Mouse (Mus musculus): ENCODE measurements around the gene Chst11. TPM values are rescaled to one million over a fixed set of nuclear protein-coding genes. Genes with fewer than 3 reads are reported as not detected.

Gene Chst11
- polyA plus RNA-seq, 1 experiment, result 12.6 TPM

GRCm38 (mm10) chr10:83208436-83208835 lies 223.1 kb downstream of the Chst11 start:
- DNase-seq, result no peak
- no peak overlapping the region for H3K4me3 ChIP-seq (replicated peaks; ENCODE audit: extremely low read depth, low read depth, low read length)
- WGBS, result 85% methylated on average over 7 of the region's 7 CpGs
- H3K4me1 ChIP-seq (ENCODE audit: control insufficient read depth, insufficient read depth, low read length), result no peaks in the 10 kb centered on the region
- TF ChIP-seq POLR2A (IDR thresholded peaks at IDR 0.05; ENCODE audit: borderline replicate concordance, extremely low read depth, low read depth, low read length), result no peak
- no peak for TF ChIP-seq CTCF (IDR thresholded peaks at IDR 0.05; ENCODE audit: insufficient read depth, low read length)

GRCm38 (mm10) chr10:83209388-83209787 lies 224.1 kb downstream of the Chst11 start:
- Histone ChIP-seq H3K4me3 (replicated peaks; ENCODE audit: extremely low read depth, low read depth, low read length) (no peak overlapping the region), H3K4me1 (ENCODE audit: control insufficient read depth, insufficient read depth, low read length) (no peaks in the 10 kb centered on the region)
- TF ChIP-seq CTCF (IDR thresholded peaks at IDR 0.05; ENCODE audit: insufficient read depth, low read length), result no peak
- TF ChIP-seq POLR2A (IDR thresholded peaks at IDR 0.05; ENCODE audit: borderline replicate concordance, extremely low read depth, low read depth, low read length), result no peak
- WGBS, result 70% methylated on average over 12 of the region's 12 CpGs
- DNase-seq, result no peak

- 82% methylated on average over 16 of the region's 16 CpGs for WGBS
- H3K4me1 ChIP-seq (ENCODE audit: control insufficient read depth, insufficient read depth, low read length), result no peaks in the 10 kb centered on the region
- no peak for TF ChIP-seq POLR2A (IDR thresholded peaks at IDR 0.05; ENCODE audit: borderline replicate concordance, extremely low read depth, low read depth, low read length)
- TF ChIP-seq CTCF (IDR thresholded peaks at IDR 0.05; ENCODE audit: insufficient read depth, low read length), result no peak
Observed at GRCm38 (mm10) chr10:83210122-83210521, 224.8 kb downstream of the Chst11 start.

GRCm38 (mm10) chr10:83210968-83211583 lies 225.8 kb downstream of the Chst11 start:
- Histone ChIP-seq H3K4me1 (ENCODE audit: control insufficient read depth, insufficient read depth, low read length) (no peaks in the 10 kb centered on the region), H3K4me3 (replicated peaks; ENCODE audit: extremely low read depth, low read depth, low read length) (no peak overlapping the region)
- DNase-seq, result no peak
- TF ChIP-seq CTCF (IDR thresholded peaks at IDR 0.05; ENCODE audit: insufficient read depth, low read length) (no peak), POLR2A (IDR thresholded peaks at IDR 0.05; ENCODE audit: borderline replicate concordance, extremely low read depth, low read depth, low read length) (no peak)
- WGBS, result 36% methylated on average over 6 of the region's 6 CpGs

More at GRCm38 (mm10) chr10:83210122-83210521, 224.8 kb downstream of the Chst11 start:
- DNase-seq, result no peak
- no peak overlapping the region for H3K4me3 ChIP-seq (replicated peaks; ENCODE audit: extremely low read depth, low read depth, low read length)

GRCm38 (mm10) chr10:83212618-83213017 lies 227.3 kb downstream of the Chst11 start:
- WGBS, result 90% methylated on average over 4 of the region's 4 CpGs
- H3K4me3 ChIP-seq (replicated peaks; ENCODE audit: extremely low read depth, low read depth, low read length), result no peak overlapping the region
- H3K4me1 ChIP-seq (ENCODE audit: control insufficient read depth, insufficient read depth, low read length), result no peaks in the 10 kb centered on the region
- DNase-seq, result no peak
- TF ChIP-seq POLR2A (IDR thresholded peaks at IDR 0.05; ENCODE audit: borderline replicate concordance, extremely low read depth, low read depth, low read length), result no peak
- no peak for TF ChIP-seq CTCF (IDR thresholded peaks at IDR 0.05; ENCODE audit: insufficient read depth, low read length)

- H3K4me3 ChIP-seq (replicated peaks; ENCODE audit: extremely low read depth, low read depth, low read length), result no peak overlapping the region
- no peak for DNase-seq
- WGBS, result 51% methylated on average over 5 of the region's 5 CpGs
- TF ChIP-seq POLR2A (IDR thresholded peaks at IDR 0.05; ENCODE audit: borderline replicate concordance, extremely low read depth, low read depth, low read length) (no peak), CTCF (IDR thresholded peaks at IDR 0.05; ENCODE audit: insufficient read depth, low read length) (no peak)
- no peaks in the 10 kb centered on the region for H3K4me1 ChIP-seq (ENCODE audit: control insufficient read depth, insufficient read depth, low read length)
Observed at GRCm38 (mm10) chr10:83215559-83215958, 230.3 kb downstream of the Chst11 start.

GRCm38 (mm10) chr10:83217256-83217655 lies 232.0 kb downstream of the Chst11 start:
- H3K4me3 ChIP-seq (replicated peaks; ENCODE audit: extremely low read depth, low read depth, low read length), result no peak overlapping the region
- DNase-seq, result no peak
- no peak for TF ChIP-seq POLR2A (IDR thresholded peaks at IDR 0.05; ENCODE audit: borderline replicate concordance, extremely low read depth, low read depth, low read length)
- TF ChIP-seq CTCF (IDR thresholded peaks at IDR 0.05; ENCODE audit: insufficient read depth, low read length), result no peak
- no peaks in the 10 kb centered on the region for H3K4me1 ChIP-seq (ENCODE audit: control insufficient read depth, insufficient read depth, low read length)
- WGBS, result 63% methylated on average over 5 of the region's 5 CpGs

GRCm38 (mm10) chr10:83218778-83219177 lies 233.5 kb downstream of the Chst11 start:
- Histone ChIP-seq H3K4me1 (ENCODE audit: control insufficient read depth, insufficient read depth, low read length) (no peaks in the 10 kb centered on the region), H3K4me3 (replicated peaks; ENCODE audit: extremely low read depth, low read depth, low read length) (no peak overlapping the region)
- no peak for TF ChIP-seq CTCF (IDR thresholded peaks at IDR 0.05; ENCODE audit: insufficient read depth, low read length)
- no peak for TF ChIP-seq POLR2A (IDR thresholded peaks at IDR 0.05; ENCODE audit: borderline replicate concordance, extremely low read depth, low read depth, low read length)
- DNase-seq, result no peak
- 62% methylated on average over 2 of the region's 2 CpGs for WGBS

- peak; percentile 52 for DNase-seq
- no peak overlapping the region for H3K4me3 ChIP-seq (replicated peaks; ENCODE audit: extremely low read depth, low read depth, low read length)
- WGBS, result 28% methylated on average over 12 of the region's 12 CpGs
- TF ChIP-seq POLR2A (IDR thresholded peaks at IDR 0.05; ENCODE audit: borderline replicate concordance, extremely low read depth, low read depth, low read length), result no peak
- peak; percentile 78 for TF ChIP-seq CTCF (IDR thresholded peaks at IDR 0.05; ENCODE audit: insufficient read depth, low read length)
- no peaks in the 10 kb centered on the region for H3K4me1 ChIP-seq (ENCODE audit: control insufficient read depth, insufficient read depth, low read length)
Observed at GRCm38 (mm10) chr10:83219729-83220128, 234.4 kb downstream of the Chst11 start.

GRCm38 (mm10) chr10:83220217-83220616 lies 234.9 kb downstream of the Chst11 start:
- 83% methylated on average over 10 of the region's 10 CpGs for WGBS
- no peak for TF ChIP-seq CTCF (IDR thresholded peaks at IDR 0.05; ENCODE audit: insufficient read depth, low read length)
- TF ChIP-seq POLR2A (IDR thresholded peaks at IDR 0.05; ENCODE audit: borderline replicate concordance, extremely low read depth, low read depth, low read length), result no peak
- Histone ChIP-seq H3K4me3 (replicated peaks; ENCODE audit: extremely low read depth, low read depth, low read length) (no peak overlapping the region), H3K4me1 (ENCODE audit: control insufficient read depth, insufficient read depth, low read length) (no peaks in the 10 kb centered on the region)
- no peak for DNase-seq
